Comparison of ENCODE assay signal across 9 mouse cellular contexts in the genomic region with DNA sequence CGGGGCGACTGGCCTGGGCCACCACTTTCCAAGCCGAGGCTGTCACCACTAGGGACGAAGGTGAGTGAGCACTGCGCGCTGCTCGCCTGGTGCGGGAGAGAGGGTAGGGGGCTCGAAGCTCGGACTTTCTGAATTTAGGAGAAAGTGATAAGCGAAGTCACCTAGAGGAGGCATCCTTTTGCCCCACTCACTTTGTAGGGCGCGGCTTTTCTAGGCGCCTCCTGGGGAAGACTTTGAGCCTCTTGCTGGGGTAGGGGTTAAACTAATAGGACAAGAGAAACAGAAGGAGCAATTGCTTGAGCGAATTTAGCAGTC. TPM values are rescaled to one million over a fixed set of nuclear protein-coding genes. Genes with fewer than 3 reads are reported as not detected.
A peak's percentile ranks its signal among the peaks of the same experiment; 100 is the strongest.
DNase-seq lines count a peak whose midpoint lies in the region; ATAC-seq lines count a peak whose summit lies in the region.
"Had no signal": no experiment of that assay in that cellular context is flagged by ENCODE, and none has a peak within 500 bp of the region (broad histone marks: within the 10 kb centered on the region; RNA-seq: fewer than 3 reads in every experiment).

No protein-coding gene starts in this region.

- ATAC-seq in megakaryocyte, adult 5-6 weeks (ENCODE audit: poor library complexity, severe bottlenecking) = no peak
- ATAC-seq in heart, embryonic 16.5 days (replicated peaks; ENCODE audit: extremely low read depth, insufficient read depth, low FRiP score) = no peak
- ATAC-seq in liver, embryonic 16.5 days (ENCODE audit: low read depth) = no peak

- peak overlapping the region; percentile 100 for H3K4me2 ChIP-seq in heart, embryonic 16.5 days (ENCODE audit: low read depth, low read length)
- H3K4me2 ChIP-seq in liver, embryonic 16.5 days (ENCODE audit: low read depth, low read length) = peak overlapping the region; percentile 52

- H3K9ac ChIP-seq in heart, embryonic 16.5 days (ENCODE audit: low read length) = peak overlapping the region; percentile 63
- H3K9ac ChIP-seq in liver, embryonic 16.5 days (ENCODE audit: low read depth, low read length) = no peak overlapping the region

- H3K36me3 ChIP-seq in megakaryocyte, embryonic 14.5 days (replicated peaks; ENCODE audit: low read length) = no peaks in the 10 kb centered on the region
- no peaks in the 10 kb centered on the region for H3K36me3 ChIP-seq in heart, embryonic 16.5 days (ENCODE audit: control insufficient read depth, insufficient read depth)
- H3K36me3 ChIP-seq in liver, embryonic 16.5 days (ENCODE audit: control insufficient read depth, insufficient read depth) = no peaks in the 10 kb centered on the region

- WGBS in heart, embryonic 16.5 days = under 1% methylated on average over 15 of the region's 15 CpGs
- WGBS in liver, embryonic 16.5 days (ENCODE audit: insufficient replicate concordance) = 1% methylated on average over 15 of the region's 15 CpGs

- 0 out of 2 replicates have a peak, but pooled peaks cover 3% of the 10 kb centered on the region for H3K9me3 ChIP-seq in megakaryocyte, embryonic 14.5 days
- no peaks in the 10 kb centered on the region for H3K9me3 ChIP-seq in heart, embryonic 16.5 days (replicated peaks; ENCODE audit: control insufficient read depth, low read length)
- H3K9me3 ChIP-seq in liver, embryonic 16.5 days (replicated peaks; ENCODE audit: control insufficient read depth, low read length) = no peaks in the 10 kb centered on the region

- H3K27me3 ChIP-seq in megakaryocyte, embryonic 14.5 days (replicated peaks) = peaks cover 39% of the 10 kb centered on the region
- H3K27me3 ChIP-seq in heart, embryonic 16.5 days (ENCODE audit: control insufficient read depth, insufficient read depth, low read length) = peaks cover 38% of the 10 kb centered on the region
- H3K27me3 ChIP-seq in liver, embryonic 16.5 days (ENCODE audit: control insufficient read depth, insufficient read depth, low read depth, low read length) = peaks cover 27% of the 10 kb centered on the region

- no peak for DNase-seq in adrenal gland, adult 18-20 months (ENCODE audit: low spot score in 2 of 2)
- DNase-seq in embryo, embryonic 9.5 days (ENCODE audit: extremely low spot score) = no peak
- no peak for DNase-seq in cerebellum, postnatal 10 days
- DNase-seq: lung, postnatal 10 days; thymus, adult 2 months had no signal

- H3K27ac ChIP-seq in heart, embryonic 16.5 days (ENCODE audit: low read length) = no peak overlapping the region
- no peak overlapping the region for H3K27ac ChIP-seq in liver, embryonic 16.5 days (ENCODE audit: low read length)

- H3K4me1 ChIP-seq in megakaryocyte, embryonic 14.5 days = peaks cover 19% of the 10 kb centered on the region
- peaks cover 9% of the 10 kb centered on the region; the same call in 1 of the 2 replicates for H3K4me1 ChIP-seq in heart, embryonic 16.5 days (ENCODE audit: control insufficient read depth, insufficient read depth, low read length)
- H3K4me1 ChIP-seq in liver, embryonic 16.5 days (ENCODE audit: control insufficient read depth, low read depth, low read length) = no peaks in the 10 kb centered on the region

- peak overlapping the region; percentile 86 for H3K4me3 ChIP-seq in megakaryocyte, embryonic 14.5 days (replicated peaks)
- H3K4me3 ChIP-seq in heart, embryonic 16.5 days (ENCODE audit: low read length) = peak overlapping the region; percentile 75
- H3K4me3 ChIP-seq in liver, embryonic 16.5 days (ENCODE audit: low read depth, low read length) = peak overlapping the region; percentile 38

RNA-seq across cellular contexts. Expression of gene Hs3st5, which starts 0.9 kb away (rescaled TPM):
- not detected in 2 replicates for polyA plus RNA-seq in megakaryocyte, embryonic 14.5 days (2012; ENCODE audit: insufficient read depth, low replicate concordance)
- not detected in 2 replicates for total RNA-seq in megakaryocyte, adult 5-6 weeks (2015)
- total RNA-seq in megakaryocyte, adult 5-6 weeks (2017) = not detected in 2 replicates
- 0.16 and 0.43 TPM in 2 replicates for polyA plus RNA-seq in heart, embryonic 16.5 days (2015; fragmentation: Nextera tagmentation; extraction: Ambion mirVana)
- polyA plus RNA-seq in liver, embryonic 16.5 days (2015; fragmentation: Nextera tagmentation; extraction: Ambion mirVana) = 0.05 TPM in 1 of 2 replicates, not detected in the other
- under 1 TPM; 0.43 to 0.64 TPM for total RNA-seq in adrenal gland, adult 18-20 months (2021)
